Mouse (Mus musculus): ENCODE measurements around the gene Ndufa1. TPM values are rescaled to one million over a fixed set of nuclear protein-coding genes. Genes with fewer than 3 reads are reported as not detected.
"Not testable (repeated sequence)": the region's sequence is repeated elsewhere in the genome, so short reads cannot be mapped to it uniquely, and the experiment has no call there.

The Ndufa1 gene
- polyA plus RNA-seq, 1 experiment from 2014 or later = 387 TPM

DNA sequence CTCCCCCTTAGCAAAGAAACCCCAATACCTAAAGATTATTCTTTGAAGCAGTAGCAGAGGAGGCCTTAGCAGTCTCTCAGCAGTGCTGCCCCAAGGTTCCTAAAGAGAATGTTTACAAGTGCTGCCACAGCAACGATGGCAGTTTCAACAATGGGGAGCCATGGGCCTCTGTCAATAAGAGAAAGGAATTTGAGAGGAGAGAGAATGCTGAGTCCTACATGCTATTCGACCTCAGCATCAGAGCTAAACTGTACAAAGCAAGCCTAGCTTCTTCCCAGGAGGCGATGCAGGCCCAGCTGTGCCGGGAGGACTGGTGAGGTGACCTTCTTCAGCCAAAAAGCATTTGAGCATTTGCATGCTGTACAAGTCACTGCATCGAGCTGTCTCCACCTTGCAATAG, 22.2 kb downstream of the Ndufa1 start, which contains the start of gene Akap14:
Gene Akap14 (minus strand): TSS at position 101 of the 400 bp plus-strand sequence.
- H3K4me1 ChIP-seq (ENCODE audit: insufficient read depth) = no peaks in the 10 kb centered on the region
- no peak within 1 kb of the TSS for H3K27ac ChIP-seq (ENCODE audit: low read depth)
- TF ChIP-seq CTCF (IDR thresholded peaks at IDR 0.05; ENCODE audit: low read depth) = no peak
- H3K9ac ChIP-seq = no peak within 1 kb of the TSS
- no peaks in the 10 kb centered on the region for H3K27me3 ChIP-seq (ENCODE audit: insufficient read depth, low read length)
- no peak within 1 kb of the TSS for H3K4me2 ChIP-seq
- no peaks in the 10 kb centered on the region for H3K36me3 ChIP-seq (ENCODE audit: insufficient read depth)
- DNase-seq (no peak), ATAC-seq (ENCODE audit: insufficient read depth) (no peak)
- no peaks in the 10 kb centered on the region for H3K9me3 ChIP-seq (ENCODE audit: low read depth, low read length)
- 36% methylated on average over 5 of the region's 5 CpGs for WGBS
- H3K4me3 ChIP-seq (ENCODE audit: low read depth, low read length) = no peak within 1 kb of the TSS

GRCm38 (mm10) chrX:37167085-37167484, 23.9 kb downstream of the Ndufa1 start:
- Histone ChIP-seq H3K36me3 (ENCODE audit: insufficient read depth) (no peaks in the 10 kb centered on the region), H3K27ac (ENCODE audit: low read depth) (no peak overlapping the region), H3K27me3 (ENCODE audit: insufficient read depth, low read length) (no peaks in the 10 kb centered on the region), H3K4me2 (no peak overlapping the region), H3K4me1 (ENCODE audit: insufficient read depth) (no peaks in the 10 kb centered on the region), H3K9me3 (ENCODE audit: low read depth, low read length) (no peaks in the 10 kb centered on the region), H3K9ac (no peak overlapping the region), H3K4me3 (ENCODE audit: low read depth, low read length) (no peak overlapping the region)
- TF ChIP-seq CTCF (IDR thresholded peaks at IDR 0.05; ENCODE audit: low read depth) = peak; percentile 63
- ATAC-seq (ENCODE audit: insufficient read depth) (no peak), DNase-seq (peak; percentile 78)
- 39% methylated on average over 3 of the region's 3 CpGs for WGBS

- DNase-seq (no peak), ATAC-seq (ENCODE audit: insufficient read depth) (no peak)
- Histone ChIP-seq H3K9me3 (ENCODE audit: low read depth, low read length) (no peaks in the 10 kb centered on the region), H3K36me3 (ENCODE audit: insufficient read depth) (no peaks in the 10 kb centered on the region), H3K4me3 (ENCODE audit: low read depth, low read length) (no peak overlapping the region), H3K27ac (ENCODE audit: low read depth) (no peak overlapping the region), H3K27me3 (ENCODE audit: insufficient read depth, low read length) (no peaks in the 10 kb centered on the region), H3K4me1 (ENCODE audit: insufficient read depth) (no peaks in the 10 kb centered on the region), H3K9ac (no peak overlapping the region), H3K4me2 (no peak overlapping the region)
- TF ChIP-seq CTCF (IDR thresholded peaks at IDR 0.05; ENCODE audit: low read depth) = no peak
- WGBS = 68% methylated on average over 18 of the region's 18 CpGs
These were observed 27.8 kb downstream of the Ndufa1 start for GRCm38 (mm10) chrX:37163115-37163514.

GRCm38 (mm10) chrX:37161169-37161568, 29.8 kb downstream of the Ndufa1 start:
- Histone ChIP-seq H3K36me3 (ENCODE audit: insufficient read depth) (no peaks in the 10 kb centered on the region), H3K9ac (no peak overlapping the region), H3K4me1 (ENCODE audit: insufficient read depth) (no peaks in the 10 kb centered on the region), H3K4me2 (no peak overlapping the region), H3K4me3 (ENCODE audit: low read depth, low read length) (no peak overlapping the region), H3K27me3 (ENCODE audit: insufficient read depth, low read length) (no peaks in the 10 kb centered on the region), H3K9me3 (ENCODE audit: low read depth, low read length) (no peaks in the 10 kb centered on the region), H3K27ac (ENCODE audit: low read depth) (no peak overlapping the region)
- ATAC-seq (ENCODE audit: insufficient read depth) (no peak), DNase-seq (no peak)
- no peak for TF ChIP-seq CTCF (IDR thresholded peaks at IDR 0.05; ENCODE audit: low read depth)
- WGBS = 72% methylated on average over 10 of the region's 10 CpGs

- no peaks in the 10 kb centered on the region for H3K27me3 ChIP-seq (ENCODE audit: insufficient read depth, low read length)
- H3K4me3 ChIP-seq (ENCODE audit: low read depth, low read length) = no peak overlapping the region
- H3K27ac ChIP-seq (ENCODE audit: low read depth) = no peak overlapping the region
- no peaks in the 10 kb centered on the region for H3K4me1 ChIP-seq (ENCODE audit: insufficient read depth)
- peak; percentile 36; the same call in 1 of the 2 replicates for TF ChIP-seq CTCF (IDR thresholded peaks at IDR 0.05; ENCODE audit: low read depth)
- no peaks in the 10 kb centered on the region for H3K36me3 ChIP-seq (ENCODE audit: insufficient read depth)
- ATAC-seq (ENCODE audit: insufficient read depth) (no peak), DNase-seq (peak; percentile 24)
- 56% methylated on average over 4 of the region's 4 CpGs for WGBS
- H3K9ac ChIP-seq = no peak overlapping the region
- H3K4me2 ChIP-seq = no peak overlapping the region
- H3K9me3 ChIP-seq (ENCODE audit: low read depth, low read length) = no peaks in the 10 kb centered on the region
These were observed 33.1 kb downstream of the Ndufa1 start for GRCm38 (mm10) chrX:37157839-37158238.

DNA sequence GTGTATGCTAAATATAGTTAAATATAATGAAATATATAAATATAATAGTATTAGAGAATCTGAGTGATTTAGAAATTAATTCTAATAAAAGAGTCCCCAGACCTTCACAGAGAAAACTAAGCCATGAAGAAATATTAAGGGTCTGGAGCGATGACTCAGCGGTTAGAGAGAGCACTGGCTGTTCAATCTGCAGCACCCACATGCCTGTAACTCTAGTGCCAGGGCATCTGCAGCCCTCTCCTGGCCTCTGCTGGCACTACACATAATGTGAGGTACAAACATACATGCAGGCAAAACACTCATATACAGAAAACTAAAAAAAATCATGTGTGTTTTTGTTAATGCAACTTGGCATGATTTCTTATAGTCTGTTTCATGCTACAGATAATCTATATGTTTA, 46.0 kb downstream of the Ndufa1 start:
- no peak overlapping the region for H3K4me3 ChIP-seq (ENCODE audit: low read depth, low read length)
- no peak overlapping the region for H3K4me2 ChIP-seq
- H3K9ac ChIP-seq = no peak overlapping the region
- ATAC-seq (ENCODE audit: insufficient read depth) = no peak
- no peak overlapping the region for H3K27ac ChIP-seq (ENCODE audit: low read depth)
- 0 out of 2 replicates have a peak, but pooled peaks cover 7% of the 10 kb centered on the region for H3K36me3 ChIP-seq (ENCODE audit: insufficient read depth)
- peak; percentile 36 for TF ChIP-seq CTCF (IDR thresholded peaks at IDR 0.05; ENCODE audit: low read depth)
- H3K9me3 ChIP-seq (ENCODE audit: low read depth, low read length) = no peaks in the 10 kb centered on the region
- no peaks in the 10 kb centered on the region for H3K4me1 ChIP-seq (ENCODE audit: insufficient read depth)
- 96% methylated on average over 2 of the region's 2 CpGs for WGBS
- no peaks in the 10 kb centered on the region for H3K27me3 ChIP-seq (ENCODE audit: insufficient read depth, low read length)
- DNase-seq = peak; percentile 37

DNA sequence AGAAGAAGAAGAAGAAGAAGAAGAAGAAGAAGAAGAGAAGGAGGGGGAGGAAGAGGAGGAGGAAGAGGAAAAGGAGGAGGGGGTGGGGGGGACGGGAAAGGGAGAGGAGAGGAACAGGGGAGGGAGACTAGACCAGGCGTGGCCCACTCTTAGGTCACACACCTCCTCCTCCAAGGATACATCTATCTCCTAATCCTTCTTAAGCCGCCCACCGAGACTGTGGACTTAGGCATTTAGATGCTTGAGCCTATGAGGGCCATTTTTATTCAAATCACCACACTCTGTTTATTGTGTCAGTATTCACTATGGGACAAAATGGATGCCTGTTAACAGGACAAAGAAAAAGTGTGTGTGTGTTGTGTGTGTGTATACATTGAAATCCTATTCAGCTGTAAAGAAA, 46.5 kb downstream of the Ndufa1 start:
- H3K9ac ChIP-seq; H3K4me3 ChIP-seq (ENCODE audit: low read depth, low read length); H3K4me1 ChIP-seq (ENCODE audit: insufficient read depth); H3K36me3 ChIP-seq (ENCODE audit: insufficient read depth); ATAC-seq (ENCODE audit: insufficient read depth); H3K27ac ChIP-seq (ENCODE audit: low read depth); DNase-seq; H3K27me3 ChIP-seq (ENCODE audit: insufficient read depth, low read length); H3K4me2 ChIP-seq; H3K9me3 ChIP-seq (ENCODE audit: low read depth, low read length): not testable (repeated sequence)
- WGBS = 88% methylated on average over 1 of the region's 4 CpGs

- DNase-seq (no peak), ATAC-seq (ENCODE audit: insufficient read depth) (no peak)
- H3K27ac ChIP-seq (ENCODE audit: low read depth) = no peak overlapping the region
- H3K9ac ChIP-seq = no peak overlapping the region
- H3K9me3 ChIP-seq (ENCODE audit: low read depth, low read length) = no peaks in the 10 kb centered on the region
- peaks cover 19% of the 10 kb centered on the region; the same call in 1 of the 2 replicates for H3K36me3 ChIP-seq (ENCODE audit: insufficient read depth)
- H3K4me2 ChIP-seq = no peak overlapping the region
- no peaks in the 10 kb centered on the region for H3K27me3 ChIP-seq (ENCODE audit: insufficient read depth, low read length)
- H3K4me3 ChIP-seq (ENCODE audit: low read depth, low read length) = no peak overlapping the region
- TF ChIP-seq CTCF (IDR thresholded peaks at IDR 0.05; ENCODE audit: low read depth) = no peak
- H3K4me1 ChIP-seq (ENCODE audit: insufficient read depth) = no peaks in the 10 kb centered on the region
- 73% methylated on average over 3 of the region's 3 CpGs for WGBS
These were observed 49.2 kb downstream of the Ndufa1 start for GRCm38 (mm10) chrX:37141732-37142131.

Other genes starting within 250 kb of the Ndufa1 start
- 18.6 and 19.7 TPM in 2 replicates for gene Sept6, start 199.4 kb downstream of the Ndufa1 start, polyA plus RNA-seq (2014; fragmentation: Nextera tagmentation; extraction: Ambion mirVana)
- 0.18 TPM in 1 of 2 replicates, not detected in the other for gene Sowahd, start 142.3 kb downstream of the Ndufa1 start, polyA plus RNA-seq (2014; fragmentation: Nextera tagmentation; extraction: Ambion mirVana)
- gene Rpl39, start 105.8 kb downstream of the Ndufa1 start, polyA plus RNA-seq (2014; fragmentation: Nextera tagmentation; extraction: Ambion mirVana) = 600 and 683 TPM in 2 replicates
- 19.0 and 19.3 TPM in 2 replicates for gene Upf3b, start 80.8 kb downstream of the Ndufa1 start, polyA plus RNA-seq (2014; fragmentation: Nextera tagmentation; extraction: Ambion mirVana)
- 13.6 and 15.9 TPM in 2 replicates for gene Nkap, start 64.4 kb downstream of the Ndufa1 start, polyA plus RNA-seq (2014; fragmentation: Nextera tagmentation; extraction: Ambion mirVana)
- gene Akap14, start 22.3 kb downstream of the Ndufa1 start, polyA plus RNA-seq (2014; fragmentation: Nextera tagmentation; extraction: Ambion mirVana) = 0.09 TPM in 1 of 2 replicates, not detected in the other
- 9.2 and 11.0 TPM in 2 replicates for gene Rnf113a1, start 82 bp upstream of the Ndufa1 start, polyA plus RNA-seq (2014; fragmentation: Nextera tagmentation; extraction: Ambion mirVana)
- gene Gm9, start 19.9 kb upstream of the Ndufa1 start, polyA plus RNA-seq (2014; fragmentation: Nextera tagmentation; extraction: Ambion mirVana) = not detected in 2 replicates
- gene Rhox1, start 31.1 kb upstream of the Ndufa1 start, polyA plus RNA-seq (2014; fragmentation: Nextera tagmentation; extraction: Ambion mirVana) = not detected in 2 replicates
- not detected in 2 replicates for gene Rhox2a, start 53.8 kb upstream of the Ndufa1 start, polyA plus RNA-seq (2014; fragmentation: Nextera tagmentation; extraction: Ambion mirVana)
- gene Rhox3a, start 58.8 kb upstream of the Ndufa1 start, polyA plus RNA-seq (2014; fragmentation: Nextera tagmentation; extraction: Ambion mirVana) = not detected in 2 replicates
- gene Rhox4a, start 74.2 kb upstream of the Ndufa1 start, polyA plus RNA-seq (2014; fragmentation: Nextera tagmentation; extraction: Ambion mirVana) = not detected in 2 replicates
- gene Rhox3a2, start 188.9 kb upstream of the Ndufa1 start, polyA plus RNA-seq (2014; fragmentation: Nextera tagmentation; extraction: Ambion mirVana) = not detected in 2 replicates
- gene Rhox4a2, start 199.7 kb upstream of the Ndufa1 start, polyA plus RNA-seq (2014; fragmentation: Nextera tagmentation; extraction: Ambion mirVana) = not detected in 2 replicates
- not detected in 2 replicates for gene Rhox2b, start 220.9 kb upstream of the Ndufa1 start, polyA plus RNA-seq (2014; fragmentation: Nextera tagmentation; extraction: Ambion mirVana)
- not detected in 2 replicates for gene Rhox4b, start 241.3 kb upstream of the Ndufa1 start, polyA plus RNA-seq (2014; fragmentation: Nextera tagmentation; extraction: Ambion mirVana)